Mouse (Mus musculus) heart, embryonic 12.5 days (tissue): ENCODE measurements around the gene Teddm1a. TPM values are rescaled to one million over a fixed set of nuclear protein-coding genes. Genes with fewer than 3 reads are reported as not detected.

ENCODE experiments used
- ATAC-seq: fragments of 200-750 bp; cut with Nextera tagmentation; 2 replicates; pipeline ENCODE4 v1.8.0; 2017; ENCODE audit warnings: moderate TSS enrichment, moderate library complexity; ENCODE audit not compliant: insufficient number of reproducible peaks, low FRiP score
- H3K27ac ChIP-seq: fragments of 300-500 bp; sonication (generic); 2 replicates; pipeline ENCODE4 v1.5.1; 2016; ENCODE audit warnings: mild to moderate bottlenecking, moderate library complexity; ENCODE audit not compliant: poor library complexity, severe bottlenecking
- H3K27me3 ChIP-seq: fragments of 300-500 bp; sonication (generic); replicated peaks from 2 replicates; pipeline ENCODE4 v1.6.1; 2016; ENCODE audit warnings: mild to moderate bottlenecking, moderate library complexity
- H3K36me3 ChIP-seq: fragments of 300-500 bp; sonication (generic); 2 replicates; pipeline ENCODE4 v1.6.1; 2016; ENCODE audit warnings: mild to moderate bottlenecking, moderate library complexity
- H3K4me1 ChIP-seq: fragments of 300-500 bp; sonication (generic); replicated peaks from 2 replicates; pipeline ENCODE4 v1.6.1; 2016; ENCODE audit warnings: mild to moderate bottlenecking
- H3K4me2 ChIP-seq: fragments of 300-500 bp; sonication (generic); 2 replicates; pipeline ENCODE4 v1.6.1; 2016; ENCODE audit warnings: mild to moderate bottlenecking, moderate library complexity
- H3K4me3 ChIP-seq: fragments of 300-500 bp; sonication (generic); 2 replicates; pipeline ENCODE4 v1.5.1; 2016; ENCODE audit warnings: mild to moderate bottlenecking
- H3K9ac ChIP-seq: fragments of 300-500 bp; sonication (generic); 2 replicates; pipeline ENCODE4 v1.6.1; 2016; ENCODE audit warnings: mild to moderate bottlenecking, moderate library complexity
- H3K9me3 ChIP-seq: fragments of 300-500 bp; sonication (generic); replicated peaks from 2 replicates; pipeline ENCODE4 v1.6.1; 2016; ENCODE audit warnings: mild to moderate bottlenecking, moderate library complexity
- WGBS: fragments of 180-500 bp; shearing (Covaris S2); methylation state at CpG from one replicate; pipeline ENCODE4 v1.1.7; 2016; 5-methylcytosine and 5-hydroxymethylcytosine counted together
- microRNA-seq: library from miRNA; unstranded; fragments of <30 nt; microRNA quantifications from one replicate; pipeline ENCODE4, GENCODE M21; 2017
- polyA plus RNA-seq: library from polyadenylated mRNA; unstranded; fragments of >200 nt; fragmentation: Nextera tagmentation; extraction: Ambion mirVana; gene quantifications from 2 replicates; pipeline ENCODE4 v1.2.1, GENCODE M21; 2016

Teddm1a gene
- polyA plus RNA-seq, 1 experiment from 2014 or later = not detected

- Histone ChIP-seq H3K4me2 (no peak overlapping the region), H3K4me1 (peaks cover 13% of the 10 kb centered on the region), H3K9ac (no peak overlapping the region), H3K27me3 (no peaks in the 10 kb centered on the region), H3K36me3 (no peaks in the 10 kb centered on the region), H3K27ac (no peak overlapping the region), H3K4me3 (no peak overlapping the region), H3K9me3 (0 out of 2 replicates have a peak, but pooled peaks cover 4% of the 10 kb centered on the region)
- no peak for ATAC-seq
- WGBS = 81% methylated on average over 6 of the region's 6 CpGs
Observed at GRCm38 (mm10) chr1:153924395-153925385, 33.1 kb downstream of the Teddm1a start.

- ATAC-seq = no peak
- Histone ChIP-seq H3K36me3 (no peaks in the 10 kb centered on the region), H3K9me3 (0 out of 2 replicates have a peak, but pooled peaks cover 6% of the 10 kb centered on the region), H3K27me3 (no peaks in the 10 kb centered on the region), H3K4me3 (no peak overlapping the region), H3K9ac (no peak overlapping the region), H3K4me2 (no peak overlapping the region), H3K27ac (no peak overlapping the region), H3K4me1 (no peaks in the 10 kb centered on the region)
- 83% methylated on average over 2 of the region's 2 CpGs for WGBS
Observed at GRCm38 (mm10) chr1:153930431-153930830, 38.9 kb downstream of the Teddm1a start.

- Histone ChIP-seq H3K4me1 (no peaks in the 10 kb centered on the region), H3K9ac (no peak overlapping the region), H3K4me2 (no peak overlapping the region), H3K27ac (no peak overlapping the region), H3K9me3 (0 out of 2 replicates have a peak, but pooled peaks cover 3% of the 10 kb centered on the region), H3K36me3 (no peaks in the 10 kb centered on the region), H3K4me3 (no peak overlapping the region), H3K27me3 (no peaks in the 10 kb centered on the region)
- no peak for ATAC-seq
- 69% methylated on average over 1 of the region's 1 CpGs for WGBS
Observed at GRCm38 (mm10) chr1:153933772-153934171, 42.2 kb downstream of the Teddm1a start.

- Histone ChIP-seq H3K27me3 (no peaks in the 10 kb centered on the region), H3K4me1 (no peaks in the 10 kb centered on the region), H3K9me3 (0 out of 2 replicates have a peak, but pooled peaks cover 3% of the 10 kb centered on the region), H3K4me3 (no peak overlapping the region), H3K36me3 (no peaks in the 10 kb centered on the region), H3K27ac (no peak overlapping the region), H3K9ac (no peak overlapping the region), H3K4me2 (no peak overlapping the region)
- no peak for ATAC-seq
- 76% methylated on average over 12 of the region's 12 CpGs for WGBS
Observed at GRCm38 (mm10) chr1:153935844-153936380, 44.4 kb downstream of the Teddm1a start.

GRCm38 (mm10) chr1:153937025-153937424 lies 45.5 kb downstream of the Teddm1a start:
- WGBS = 96% methylated on average over 2 of the region's 2 CpGs
- no peak for ATAC-seq

GRCm38 (mm10) chr1:153940986-153941385 lies 49.4 kb downstream of the Teddm1a start:
- 77% methylated on average over 2 of the region's 2 CpGs for WGBS
- H3K27ac ChIP-seq = no peak overlapping the region
- H3K4me3 ChIP-seq = no peak overlapping the region
- H3K9me3 ChIP-seq = no peaks in the 10 kb centered on the region
- no peak for ATAC-seq
- no peaks in the 10 kb centered on the region for H3K27me3 ChIP-seq
- no peak overlapping the region for H3K4me2 ChIP-seq
- no peaks in the 10 kb centered on the region for H3K4me1 ChIP-seq
- H3K36me3 ChIP-seq = no peaks in the 10 kb centered on the region
- no peak overlapping the region for H3K9ac ChIP-seq

More at GRCm38 (mm10) chr1:153937025-153937424, 45.5 kb downstream of the Teddm1a start:
- Histone ChIP-seq H3K9ac (no peak overlapping the region), H3K27me3 (no peaks in the 10 kb centered on the region), H3K4me1 (no peaks in the 10 kb centered on the region), H3K4me2 (no peak overlapping the region), H3K9me3 (0 out of 2 replicates have a peak, but pooled peaks cover 3% of the 10 kb centered on the region), H3K27ac (no peak overlapping the region), H3K36me3 (no peaks in the 10 kb centered on the region), H3K4me3 (no peak overlapping the region)

Small RNA genes within 50 kb of the gene (microRNA-seq; reads per million reads assigned to microRNA genes)
- gene Mir8114 = 17.4 reads per million, percentile 31 among the genes with 10 or more reads in this experiment

Other genes with a start within 250 kb of the Teddm1a start
- 0.90 and 1.1 TPM in 2 replicates for gene Rgs8, start 238.7 kb upstream of the Teddm1a start, polyA plus RNA-seq
- gene Rgs16, start 151.4 kb upstream of the Teddm1a start, polyA plus RNA-seq = 4.7 and 5.2 TPM in 2 replicates
- gene Rnasel, start 142.3 kb upstream of the Teddm1a start, polyA plus RNA-seq = 11.8 and 12.8 TPM in 2 replicates
- not detected in 2 replicates for gene Rgsl1, start 47.6 kb upstream of the Teddm1a start, polyA plus RNA-seq
- 0.13 TPM in 1 of 2 replicates, not detected in the other for gene Teddm1b, start 17.4 kb upstream of the Teddm1a start, polyA plus RNA-seq
- 55.2 and 58.4 TPM in 2 replicates for gene Glul, start 8.2 kb downstream of the Teddm1a start, polyA plus RNA-seq
- gene Teddm2, start 8.5 kb downstream of the Teddm1a start, polyA plus RNA-seq = 0.15 and 0.31 TPM in 2 replicates